Mouse (Mus musculus) ES-E14 (cell line): Measurements from ENCODE around the gene Tmem256. TPM values are rescaled to one million over a fixed set of nuclear protein-coding genes. Genes with fewer than 3 reads are reported as not detected.

ENCODE experiments used
- DNase-seq: peaks from one replicate; pipeline ENCODE4 v3.0.0-alpha.2; 2013; ENCODE audit warnings: low read depth, low spot score
- H3K27ac ChIP-seq: 2 replicates; pipeline ENCODE4 v1.5.1; 2012; ENCODE audit warnings: low read depth, mild to moderate bottlenecking, low read length, moderate library complexity, mixed read lengths; ENCODE audit not compliant: poor library complexity, insufficient read depth, severe bottlenecking
- H3K36me3 ChIP-seq: 2 replicates; pipeline ENCODE4 v1.6.1; 2012; ENCODE audit warnings: mild to moderate bottlenecking, low read length, moderate library complexity, mixed read lengths; ENCODE audit not compliant: control insufficient read depth, poor library complexity, insufficient read depth, severe bottlenecking
- H3K4me1 ChIP-seq, 2 experiments: fragments of 150-350 bp in 1 of 2; sonication (generic) in 1 of 2; 2 replicates each; pipeline ENCODE4 v1.6.1; 2012; ENCODE audit warnings: low read length in 2 of 2, mild to moderate bottlenecking in 1 of 2, mixed read lengths in 1 of 2; ENCODE audit not compliant: control insufficient read depth in 2 of 2, insufficient read depth in 2 of 2, poor library complexity in 1 of 2
- H3K4me3 ChIP-seq, 2 experiments: fragments of 150-350 bp in 1 of 2; sonication (generic) in 1 of 2; 2 replicates each; pipeline ENCODE4 v1.5.1; 2012; ENCODE audit warnings: low read length in 2 of 2, low read depth in 1 of 2, mild to moderate bottlenecking in 1 of 2, mixed read lengths in 1 of 2; ENCODE audit not compliant: insufficient read depth in 1 of 2, poor library complexity in 1 of 2, severe bottlenecking in 1 of 2
- H3K9ac ChIP-seq: 2 replicates; pipeline ENCODE4 v1.6.1; 2012; ENCODE audit warnings: low read depth, mild to moderate bottlenecking, low read length, mixed read lengths; ENCODE audit not compliant: poor library complexity, insufficient read depth, severe bottlenecking
- H3K9me3 ChIP-seq: fragments of 150-350 bp; sonication (generic); 2 replicates; pipeline ENCODE4 v1.6.1; 2012; ENCODE audit warnings: low read depth, mild to moderate bottlenecking, low read length; ENCODE audit not compliant: control insufficient read depth, insufficient read depth
- CHD2 ChIP-seq: IDR thresholded peaks from 2 replicates; pipeline ENCODE4 v1.6.1; 2014; ENCODE audit warnings: mild to moderate bottlenecking, low read depth, low read length, inconsistent platforms
- HCFC1 ChIP-seq: IDR thresholded peaks from 2 replicates; pipeline ENCODE4 v1.6.1; 2012; ENCODE audit warnings: low read length, inconsistent platforms, borderline replicate concordance; ENCODE audit not compliant: insufficient read depth
- MAFK ChIP-seq: IDR thresholded peaks from 2 replicates; pipeline ENCODE4 v1.6.1; 2014; ENCODE audit warnings: mild to moderate bottlenecking, low read depth, low read length, inconsistent platforms; ENCODE audit not compliant: insufficient read depth
- ZC3H11A ChIP-seq: IDR thresholded peaks from 2 replicates; pipeline ENCODE4 v1.6.1; 2012; ENCODE audit warnings: low read depth, mild to moderate bottlenecking, inconsistent platforms, low read length, borderline replicate concordance
- ZNF384 ChIP-seq: IDR thresholded peaks from 2 replicates; pipeline ENCODE4 v1.6.1; 2012; ENCODE audit warnings: low read depth, low read length, inconsistent platforms
- in situ Hi-C, 2 experiments: fragments of 600-800 bp; cut with MboI; formaldehyde crosslinking; loops; one replicate each; pipeline ENCODE4 v1.15.1; 2025; ENCODE audit warnings: low sequenced_read_pairs in 2 of 2, inconsistent platforms in 1 of 2; ENCODE audit not compliant: unreplicated experiment in 2 of 2
- total RNA-seq: library from RNA; depleted of rRNA; stranded (reverse); fragments of 300-350 nt; gene quantifications from 2 replicates; pipeline ENCODE4 v1.2.3, GENCODE M21; 2012

Gene Tmem256
- total RNA-seq, 1 experiment = 90.7 TPM

GRCm38 (mm10) chr11:69872451-69872850, 34.1 kb downstream of the Tmem256 start:
- Histone ChIP-seq H3K27ac (no peak overlapping the region), H3K4me3 (no peak overlapping the region), H3K36me3 (no peaks in the 10 kb centered on the region), H3K9me3 (no peaks in the 10 kb centered on the region), H3K9ac (no peak overlapping the region), H3K4me1 (peaks cover 1 to 8% of the 10 kb centered on the region in 2 experiments; a peak in 3 of 4 replicates)
- DNase-seq = no peak
- TF ChIP-seq CHD2 (no peak), HCFC1 (no peak), MAFK (no peak), ZNF384 (no peak), ZC3H11A (no peak)
- in situ Hi-C loops = loop anchor here in 1 of 2 experiments (10.0 kb wide), 1 partner anchor 68 kb away; the partner anchor contains the start of genes Fgf11 and Tmem102

GRCm38 (mm10) chr11:69876186-69876585, 37.9 kb downstream of the Tmem256 start:
- no peak for DNase-seq
- Histone ChIP-seq H3K9ac (no peak overlapping the region), H3K4me3 (no peak overlapping the region), H3K4me1 (peaks cover 4 to 23% of the 10 kb centered on the region in 2 experiments; a peak in 3 of 4 replicates), H3K27ac (no peak overlapping the region), H3K36me3 (no peaks in the 10 kb centered on the region), H3K9me3 (no peaks in the 10 kb centered on the region)
- TF ChIP-seq MAFK (no peak), ZNF384 (no peak), ZC3H11A (no peak), CHD2 (no peak), HCFC1 (no peak)
- in situ Hi-C loops = loop anchor here in 1 of 2 experiments (10.0 kb wide), 1 partner anchor 71 kb away; the partner anchor contains the start of genes Fgf11 and Tmem102

- Histone ChIP-seq H3K9me3 (no peaks in the 10 kb centered on the region), H3K9ac (peak overlapping the region; percentile 56; the same call in 1 of the 2 replicates), H3K4me3 (peak overlapping the region; percentile 22 to 26), H3K27ac (peak overlapping the region; percentile 67; the same call in 1 of the 2 replicates), H3K4me1 (peaks cover 4 to 27% of the 10 kb centered on the region in 2 experiments; a peak in 3 of 4 replicates), H3K36me3 (no peaks in the 10 kb centered on the region)
- TF ChIP-seq ZC3H11A (peak; percentile 59; the same call in 1 of the 2 replicates), CHD2 (no peak), HCFC1 (no peak)
- in situ Hi-C loops = loop anchor here in 1 of 2 experiments (10.0 kb wide), 1 partner anchor 72 kb away; the partner anchor contains the start of genes Fgf11 and Tmem102
- DNase-seq = peak; percentile 97
Observed at GRCm38 (mm10) chr11:69876867-69877266, 38.6 kb downstream of the Tmem256 start.

GRCm38 (mm10) chr11:69877878-69878277, 39.6 kb downstream of the Tmem256 start, which contains the start of gene Tmem95:
Gene Tmem95, minus strand, starts transcription at chr11:69878018.
- peak within 1 kb of the TSS; percentile 56; the same call in 1 of the 2 replicates for H3K9ac ChIP-seq
- no peak for TF ChIP-seq HCFC1
- no peak for TF ChIP-seq MAFK
- TF ChIP-seq ZC3H11A = no peak
- no peak for TF ChIP-seq CHD2
- TF ChIP-seq ZNF384 = no peak
- peak within 1 kb of the TSS; percentile 67; the same call in 1 of the 2 replicates for H3K27ac ChIP-seq
- H3K9me3 ChIP-seq = no peaks in the 10 kb centered on the region
- H3K4me1 ChIP-seq = peaks cover 4 to 27% of the 10 kb centered on the region in 2 experiments; a peak in 3 of 4 replicates
- in situ Hi-C loops = loop anchor here in 1 of 2 experiments (10.0 kb wide), 1 partner anchor 73 kb away; the partner anchor contains the start of genes Fgf11 and Tmem102
- peak within 1 kb of the TSS; percentile 22 to 26 for H3K4me3 ChIP-seq
- H3K36me3 ChIP-seq = no peaks in the 10 kb centered on the region
- DNase-seq = no peak
